16 mouse cellular contexts compared by ENCODE assay signal in the genomic region with DNA sequence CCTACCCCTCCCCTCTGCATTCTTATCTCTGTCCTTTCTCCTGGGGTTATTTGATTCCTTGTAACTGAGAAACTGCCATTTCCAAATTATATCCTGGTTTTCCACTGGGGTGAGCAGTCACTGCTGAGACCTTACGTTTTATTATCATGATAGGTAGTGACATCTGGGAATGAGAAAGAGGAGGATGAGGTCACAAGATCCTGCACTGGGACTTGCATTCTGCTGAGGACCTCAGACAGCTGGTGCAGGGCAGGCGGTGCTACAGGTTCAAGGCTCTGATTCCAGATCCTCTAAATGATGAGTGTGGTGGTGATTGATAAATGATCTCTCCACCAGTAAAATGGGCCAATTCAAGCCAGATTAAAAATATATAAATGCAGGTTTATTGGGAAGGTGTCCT. TPM values are rescaled to one million over a fixed set of nuclear protein-coding genes. Genes with fewer than 3 reads are reported as not detected.
A peak's percentile ranks its signal among the peaks of the same experiment; 100 is the strongest.
DNase-seq lines count a peak whose midpoint lies in the region; ATAC-seq and TF ChIP-seq lines count a peak whose summit lies in the region.
"Had no signal": no experiment of that assay in that cellular context is flagged by ENCODE, and none has a peak within 500 bp of the region (broad histone marks: within the 10 kb centered on the region; RNA-seq: fewer than 3 reads in every experiment).

No protein-coding gene starts in this region.

- no peak overlapping the region for H3K4me2 ChIP-seq in hindbrain, embryonic 11.5 days (replicated peaks; ENCODE audit: low read depth, low read length)
- no peak overlapping the region for H3K4me2 ChIP-seq in hindbrain, embryonic 14.5 days (replicated peaks)
- H3K4me2 ChIP-seq in lung, embryonic 15.5 days = no peak overlapping the region
- H3K4me2 ChIP-seq in intestine, embryonic 15.5 days (replicated peaks) = no peak overlapping the region
- H3K4me2 ChIP-seq: forebrain, embryonic 13.5 days had no signal

- TF ChIP-seq POLR2A in ES-Bruce4 (IDR thresholded peaks at IDR 0.05; ENCODE audit: insufficient read depth, low read length) = no peak

- no peak overlapping the region for H3K4me3 ChIP-seq in hindbrain, embryonic 11.5 days (ENCODE audit: low read depth, low read length)
- no peak overlapping the region for H3K4me3 ChIP-seq in hindbrain, embryonic 14.5 days (replicated peaks; ENCODE audit: low read length)
- no peak overlapping the region for H3K4me3 ChIP-seq in lung, embryonic 15.5 days
- no peak overlapping the region for H3K4me3 ChIP-seq in ES-Bruce4 (ENCODE audit: low read depth, low read length)
- H3K4me3 ChIP-seq in intestine, embryonic 15.5 days (replicated peaks) = no peak overlapping the region
- H3K4me3 ChIP-seq: forebrain, embryonic 13.5 days had no signal

- H3K4me1 ChIP-seq in hindbrain, embryonic 11.5 days (replicated peaks; ENCODE audit: control insufficient read depth, insufficient read depth, low read length) = no peaks in the 10 kb centered on the region
- no peaks in the 10 kb centered on the region; the same call in 1 of the 2 replicates for H3K4me1 ChIP-seq in hindbrain, embryonic 14.5 days (replicated peaks; ENCODE audit: control insufficient read depth, insufficient read depth, low read length)
- peaks cover 17% of the 10 kb centered on the region; the same call in 1 of the 2 replicates for H3K4me1 ChIP-seq in lung, embryonic 15.5 days
- H3K4me1 ChIP-seq in ES-Bruce4 (ENCODE audit: control insufficient read depth, insufficient read depth, low read length) = peaks cover 2% of the 10 kb centered on the region
- 0 out of 2 replicates have a peak, but pooled peaks cover 3% of the 10 kb centered on the region for H3K4me1 ChIP-seq in intestine, embryonic 15.5 days (replicated peaks)
- H3K4me1 ChIP-seq: forebrain, embryonic 13.5 days had no signal

- H3K27ac ChIP-seq in hindbrain, embryonic 11.5 days (ENCODE audit: low read depth, low read length) = no peak overlapping the region
- H3K27ac ChIP-seq in hindbrain, embryonic 14.5 days = no peak overlapping the region
- H3K27ac ChIP-seq in lung, embryonic 15.5 days = peak overlapping the region; percentile 78
- H3K27ac ChIP-seq in ES-Bruce4 (ENCODE audit: insufficient read depth, low read length) = peak overlapping the region; percentile 91
- no peak overlapping the region for H3K27ac ChIP-seq in intestine, embryonic 15.5 days
- H3K27ac ChIP-seq: forebrain, embryonic 13.5 days had no signal

- no peaks in the 10 kb centered on the region for H3K27me3 ChIP-seq in hindbrain, embryonic 11.5 days (ENCODE audit: control insufficient read depth, insufficient read depth, low read length)
- H3K27me3 ChIP-seq in hindbrain, embryonic 14.5 days (ENCODE audit: control insufficient read depth, insufficient read depth, low read length) = no peaks in the 10 kb centered on the region
- no peaks in the 10 kb centered on the region for H3K27me3 ChIP-seq in lung, embryonic 15.5 days
- H3K27me3 ChIP-seq in ES-Bruce4 (ENCODE audit: control insufficient read depth, insufficient read depth, low read length, poor library complexity, severe bottlenecking) = no peaks in the 10 kb centered on the region
- no peaks in the 10 kb centered on the region for H3K27me3 ChIP-seq in intestine, embryonic 15.5 days (replicated peaks)
- H3K27me3 ChIP-seq: forebrain, embryonic 13.5 days; Patski had no signal

- TF ChIP-seq CTCF in ES-Bruce4 (IDR thresholded peaks at IDR 0.05; ENCODE audit: low read depth, low read length) = no peak

- no peak for TF ChIP-seq EP300 in ES-Bruce4 (IDR thresholded peaks at IDR 0.05; ENCODE audit: insufficient read depth, low read depth, low read length)

- no peaks in the 10 kb centered on the region for H3K36me3 ChIP-seq in hindbrain, embryonic 11.5 days (ENCODE audit: control insufficient read depth, insufficient read depth, low read length)
- H3K36me3 ChIP-seq in hindbrain, embryonic 14.5 days (replicated peaks; ENCODE audit: control insufficient read depth, insufficient read depth) = peaks cover 9% of the 10 kb centered on the region
- H3K36me3 ChIP-seq in lung, embryonic 15.5 days = no peaks in the 10 kb centered on the region; the same call in 1 of the 2 replicates
- no peaks in the 10 kb centered on the region for H3K36me3 ChIP-seq in ES-Bruce4 (ENCODE audit: control insufficient read depth, insufficient read depth, low read length, poor library complexity, severe bottlenecking)
- H3K36me3 ChIP-seq in intestine, embryonic 15.5 days = no peaks in the 10 kb centered on the region; the same call in 1 of the 2 replicates

- peak; percentile 55 for ATAC-seq in hindbrain, embryonic 11.5 days (ENCODE audit: low FRiP score)
- no peak for ATAC-seq in hindbrain, embryonic 14.5 days (ENCODE audit: low FRiP score)
- no peak for ATAC-seq in lung, embryonic 15.5 days (ENCODE audit: borderline replicate concordance, extremely low read depth, low FRiP score, low TSS enrichment)
- ATAC-seq in intestine, embryonic 15.5 days = peak; percentile 37; the same call in 1 of the 2 replicates
- ATAC-seq: activated CD4-positive, CD25-positive, alpha-beta regulatory T cell, adult 4 months; forebrain, embryonic 13.5 days; liver, postnatal 0 days; Patski had no signal

- H3K9me3 ChIP-seq in hindbrain, embryonic 11.5 days (ENCODE audit: control insufficient read depth, low read length) = no peaks in the 10 kb centered on the region
- H3K9me3 ChIP-seq in hindbrain, embryonic 14.5 days (ENCODE audit: control insufficient read depth, low read length) = no peaks in the 10 kb centered on the region
- H3K9me3 ChIP-seq in lung, embryonic 15.5 days = no peaks in the 10 kb centered on the region
- no peaks in the 10 kb centered on the region for H3K9me3 ChIP-seq in ES-Bruce4 (replicated peaks; ENCODE audit: control insufficient read depth, insufficient read depth, low read length, poor library complexity, severe bottlenecking)
- no peaks in the 10 kb centered on the region for H3K9me3 ChIP-seq in intestine, embryonic 15.5 days
- H3K9me3 ChIP-seq: forebrain, embryonic 13.5 days had no signal

- DNase-seq in hindbrain, embryonic 11.5 days (ENCODE audit: low spot score) = no peak
- no peak for DNase-seq in hindbrain, embryonic 14.5 days (ENCODE audit: low spot score)
- no peak for DNase-seq in lung, postnatal 14 days
- DNase-seq in urinary bladder, postnatal 14 days (ENCODE audit: low spot score) = no peak
- no peak for DNase-seq in spleen, postnatal 4 days (ENCODE audit: low spot score in 2 of 2)
- DNase-seq: adrenal gland, postnatal 25 days; gastrocnemius, postnatal 36 days; liver; liver, postnatal 0 days; right cerebral cortex, postnatal 4 days had no signal

- WGBS in hindbrain, embryonic 11.5 days = 67% methylated on average over 2 of the region's 2 CpGs
- WGBS in hindbrain, embryonic 14.5 days = 63% methylated on average over 2 of the region's 2 CpGs
- WGBS in lung, embryonic 15.5 days = 59% methylated on average over 2 of the region's 2 CpGs
- WGBS in intestine, embryonic 15.5 days = 70% methylated on average over 2 of the region's 2 CpGs

- H3K9ac ChIP-seq in hindbrain, embryonic 11.5 days (ENCODE audit: low read depth, low read length) = no peak overlapping the region
- no peak overlapping the region for H3K9ac ChIP-seq in hindbrain, embryonic 14.5 days
- no peak overlapping the region for H3K9ac ChIP-seq in lung, embryonic 15.5 days
- no peak overlapping the region; the same call in 1 of the 2 replicates for H3K9ac ChIP-seq in ES-Bruce4 (ENCODE audit: low read depth, poor library complexity, severe bottlenecking)
- H3K9ac ChIP-seq in intestine, embryonic 15.5 days = no peak overlapping the region
- H3K9ac ChIP-seq: forebrain, embryonic 13.5 days; liver, postnatal 0 days had no signal

RNA-seq across cellular contexts. Expression of a gene that starts 54.4 kb away (rescaled TPM):
- polyA plus RNA-seq in hindbrain, embryonic 11.5 days (2014; fragmentation: Nextera tagmentation; extraction: Ambion mirVana) = 0.11 TPM in 1 of 2 replicates, not detected in the other
- polyA plus RNA-seq in hindbrain, embryonic 14.5 days (2014; fragmentation: Nextera tagmentation; extraction: Ambion mirVana) = not detected in 2 replicates
- 0.70 and 3.4 TPM in 2 replicates for polyA plus RNA-seq in lung, embryonic 15.5 days (2015; fragmentation: Nextera tagmentation; extraction: Ambion mirVana)
- not detected in 2 replicates for polyA plus RNA-seq in ES-Bruce4 (2011; ENCODE audit: insufficient read depth, insufficient read length, low read depth, missing spikeins)
- polyA plus RNA-seq in intestine, embryonic 15.5 days (2015; fragmentation: Nextera tagmentation; extraction: Ambion mirVana) = not detected in 2 replicates
- polyA plus RNA-seq: forebrain, embryonic 13.5 days; liver, postnatal 0 days; Patski had no signal

RNA-seq across cellular contexts. Expression of a gene that starts 54.8 kb away (rescaled TPM):
- 13.4 and 19.1 TPM in 2 replicates for polyA plus RNA-seq in hindbrain, embryonic 11.5 days (2014; fragmentation: Nextera tagmentation; extraction: Ambion mirVana)
- 21.9 and 29.2 TPM in 2 replicates for polyA plus RNA-seq in hindbrain, embryonic 14.5 days (2014; fragmentation: Nextera tagmentation; extraction: Ambion mirVana)
- polyA plus RNA-seq in lung, embryonic 15.5 days (2015; fragmentation: Nextera tagmentation; extraction: Ambion mirVana) = 9.2 and 10.0 TPM in 2 replicates
- polyA plus RNA-seq in ES-Bruce4 (2011; ENCODE audit: insufficient read depth, insufficient read length, low read depth, missing spikeins) = 21.8 and 23.1 TPM in 2 replicates
- polyA plus RNA-seq in intestine, embryonic 15.5 days (2015; fragmentation: Nextera tagmentation; extraction: Ambion mirVana) = 4.9 and 6.6 TPM in 2 replicates

RNA-seq across cellular contexts. Expression of a gene that starts 59.0 kb away (rescaled TPM):
- 94.3 and 105 TPM in 2 replicates for polyA plus RNA-seq in hindbrain, embryonic 11.5 days (2014; fragmentation: Nextera tagmentation; extraction: Ambion mirVana)
- polyA plus RNA-seq in hindbrain, embryonic 14.5 days (2014; fragmentation: Nextera tagmentation; extraction: Ambion mirVana) = 52.2 and 52.7 TPM in 2 replicates
- polyA plus RNA-seq in lung, embryonic 15.5 days (2015; fragmentation: Nextera tagmentation; extraction: Ambion mirVana) = 51.2 and 56.5 TPM in 2 replicates
- polyA plus RNA-seq in ES-Bruce4 (2011; ENCODE audit: insufficient read depth, insufficient read length, low read depth, missing spikeins) = 42.3 and 42.7 TPM in 2 replicates
- 40.4 and 40.5 TPM in 2 replicates for polyA plus RNA-seq in intestine, embryonic 15.5 days (2015; fragmentation: Nextera tagmentation; extraction: Ambion mirVana)

Comparison
In these comparisons a context has a peak if more than half of its experiments do, and no peak if none do; other contexts are left out.
1. ATAC-seq: peak in hindbrain, embryonic 11.5 days (single experiment) and intestine, embryonic 15.5 days (single experiment); none in hindbrain, embryonic 14.5 days (single experiment) and lung, embryonic 15.5 days (single experiment).
2. H3K27ac ChIP-seq: peak in lung, embryonic 15.5 days (single experiment) and ES-Bruce4 (single experiment); none in hindbrain, embryonic 11.5 days (single experiment), hindbrain, embryonic 14.5 days (single experiment) and intestine, embryonic 15.5 days (single experiment).